Mouse (Mus musculus): ENCODE results near the gene Pheta2. TPM values are rescaled to one million over a fixed set of nuclear protein-coding genes. Genes with fewer than 3 reads are reported as not detected.

Pheta2 gene
- polyA plus RNA-seq, 1 experiment from 2014 or later: 1.4 TPM

GRCm38 (mm10) chr15:82345820-82346470 is 7.2 kb downstream of the Pheta2 start:
- Histone ChIP-seq H3K4me1 (peaks cover 22% of the 10 kb centered on the region), H3K9ac (replicated peaks) (peak overlapping the region; percentile 69), H3K4me2 (replicated peaks) (peak overlapping the region; percentile 58), H3K4me3 (peak overlapping the region; percentile 79), H3K36me3 (peaks cover 33% of the 10 kb centered on the region), H3K27ac (replicated peaks) (peak overlapping the region; percentile 91), H3K9me3 (no peaks in the 10 kb centered on the region), H3K27me3 (peaks cover 8% of the 10 kb centered on the region; the same call in 1 of the 2 replicates)
- under 1% methylated on average over 50 of the region's 51 CpGs for WGBS
- ATAC-seq (replicated peaks): peak; percentile 98

- H3K27me3 ChIP-seq: 0 out of 2 replicates have a peak, but pooled peaks cover 2% of the 10 kb centered on the region
- no peaks in the 10 kb centered on the region for H3K9me3 ChIP-seq
- H3K4me1 ChIP-seq: peaks cover 20% of the 10 kb centered on the region
- H3K9ac ChIP-seq (replicated peaks): peak overlapping the region; percentile 54
- H3K36me3 ChIP-seq: peaks cover 33% of the 10 kb centered on the region
- ATAC-seq (replicated peaks): peak; percentile 8; the same call in 1 of the 2 replicates
- H3K27ac ChIP-seq (replicated peaks): peak overlapping the region; percentile 91
- 63% methylated on average over 14 of the region's 14 CpGs for WGBS
- H3K4me3 ChIP-seq: peak overlapping the region; percentile 79
- H3K4me2 ChIP-seq (replicated peaks): peak overlapping the region; percentile 58
These were observed 8.0 kb downstream of the Pheta2 start for GRCm38 (mm10) chr15:82346580-82347302.

GRCm38 (mm10) chr15:82347303-82347676 is 8.5 kb downstream of the Pheta2 start:
- peaks cover 33% of the 10 kb centered on the region for H3K36me3 ChIP-seq
- peaks cover 25% of the 10 kb centered on the region for H3K4me1 ChIP-seq
- no peak for ATAC-seq (replicated peaks)
- peak overlapping the region; percentile 58 for H3K4me2 ChIP-seq (replicated peaks)
- peak overlapping the region; percentile 54 for H3K9ac ChIP-seq (replicated peaks)
- WGBS: 84% methylated on average over 4 of the region's 4 CpGs
- no peaks in the 10 kb centered on the region for H3K27me3 ChIP-seq
- no peak overlapping the region for H3K27ac ChIP-seq (replicated peaks)
- H3K9me3 ChIP-seq: no peaks in the 10 kb centered on the region
- H3K4me3 ChIP-seq: peak overlapping the region; percentile 79

GRCm38 (mm10) chr15:82347852-82348251 is 9.1 kb downstream of the Pheta2 start:
- H3K9me3 ChIP-seq: no peaks in the 10 kb centered on the region
- H3K4me3 ChIP-seq: no peak overlapping the region
- peaks cover 33% of the 10 kb centered on the region for H3K36me3 ChIP-seq
- H3K4me1 ChIP-seq: peaks cover 30% of the 10 kb centered on the region
- 93% methylated on average over 12 of the region's 12 CpGs for WGBS
- H3K27me3 ChIP-seq: no peaks in the 10 kb centered on the region
- no peak for ATAC-seq (replicated peaks)
- H3K27ac ChIP-seq (replicated peaks): no peak overlapping the region
- 0 out of 2 replicates have a peak overlapping the region, but pooled peaks have one; percentile 58 for H3K4me2 ChIP-seq (replicated peaks)
- H3K9ac ChIP-seq (replicated peaks): no peak overlapping the region

GRCm38 (mm10) chr15:82348258-82348998 is 9.7 kb downstream of the Pheta2 start:
- 88% methylated on average over 8 of the region's 8 CpGs for WGBS
- H3K4me1 ChIP-seq: peaks cover 36% of the 10 kb centered on the region
- no peak overlapping the region for H3K27ac ChIP-seq (replicated peaks)
- no peak for ATAC-seq (replicated peaks)
- H3K4me2 ChIP-seq (replicated peaks): no peak overlapping the region
- peaks cover 33% of the 10 kb centered on the region for H3K36me3 ChIP-seq
- H3K9me3 ChIP-seq: no peaks in the 10 kb centered on the region
- no peak overlapping the region for H3K4me3 ChIP-seq
- H3K9ac ChIP-seq (replicated peaks): no peak overlapping the region
- no peaks in the 10 kb centered on the region for H3K27me3 ChIP-seq

- no peak overlapping the region for H3K4me3 ChIP-seq
- no peak overlapping the region for H3K27ac ChIP-seq (replicated peaks)
- no peaks in the 10 kb centered on the region for H3K27me3 ChIP-seq
- H3K9me3 ChIP-seq: no peaks in the 10 kb centered on the region
- peaks cover 36% of the 10 kb centered on the region for H3K4me1 ChIP-seq
- 88% methylated on average over 2 of the region's 2 CpGs for WGBS
- peaks cover 33% of the 10 kb centered on the region for H3K36me3 ChIP-seq
- H3K4me2 ChIP-seq (replicated peaks): no peak overlapping the region
- ATAC-seq (replicated peaks): no peak
- no peak overlapping the region for H3K9ac ChIP-seq (replicated peaks)
These were observed 10.2 kb downstream of the Pheta2 start for GRCm38 (mm10) chr15:82348999-82349341.

GRCm38 (mm10) chr15:82350349-82350748 is 11.6 kb downstream of the Pheta2 start:
- no peaks in the 10 kb centered on the region for H3K27me3 ChIP-seq
- no peak overlapping the region for H3K9ac ChIP-seq (replicated peaks)
- H3K9me3 ChIP-seq: no peaks in the 10 kb centered on the region
- ATAC-seq (replicated peaks): no peak
- no peak overlapping the region for H3K4me2 ChIP-seq (replicated peaks)
- H3K36me3 ChIP-seq: peaks cover 33% of the 10 kb centered on the region
- peaks cover 43% of the 10 kb centered on the region for H3K4me1 ChIP-seq
- no peak overlapping the region for H3K27ac ChIP-seq (replicated peaks)
- 94% methylated on average over 4 of the region's 4 CpGs for WGBS
- no peak overlapping the region for H3K4me3 ChIP-seq

GRCm38 (mm10) chr15:82351480-82351879 is 12.7 kb downstream of the Pheta2 start:
- peaks cover 33% of the 10 kb centered on the region for H3K36me3 ChIP-seq
- no peaks in the 10 kb centered on the region for H3K27me3 ChIP-seq
- no peak overlapping the region for H3K4me3 ChIP-seq
- H3K4me2 ChIP-seq (replicated peaks): no peak overlapping the region
- H3K9me3 ChIP-seq: no peaks in the 10 kb centered on the region
- H3K4me1 ChIP-seq: peaks cover 42% of the 10 kb centered on the region
- H3K27ac ChIP-seq (replicated peaks): no peak overlapping the region
- 88% methylated on average over 3 of the region's 3 CpGs for WGBS
- ATAC-seq (replicated peaks): no peak
- no peak overlapping the region for H3K9ac ChIP-seq (replicated peaks)

- H3K4me3 ChIP-seq: peak overlapping the region; percentile 99
- peak overlapping the region; percentile 81 for H3K4me2 ChIP-seq (replicated peaks)
- no peaks in the 10 kb centered on the region for H3K27me3 ChIP-seq
- H3K9ac ChIP-seq (replicated peaks): peak overlapping the region; percentile 99
- peak overlapping the region; percentile 88; the same call in 1 of the 2 replicates for H3K27ac ChIP-seq (replicated peaks)
- 31% methylated on average over 14 of the region's 14 CpGs for WGBS
- peaks cover 26% of the 10 kb centered on the region for H3K4me1 ChIP-seq
- peak; percentile 1; the same call in 1 of the 2 replicates for ATAC-seq (replicated peaks)
- H3K9me3 ChIP-seq: no peaks in the 10 kb centered on the region
- peaks cover 28% of the 10 kb centered on the region for H3K36me3 ChIP-seq
These were observed 14.5 kb downstream of the Pheta2 start for GRCm38 (mm10) chr15:82353078-82353744.

GRCm38 (mm10) chr15:82353745-82354113 is 15.0 kb downstream of the Pheta2 start:
- WGBS: under 1% methylated on average over 23 of the region's 23 CpGs
- H3K27ac ChIP-seq (replicated peaks): peak overlapping the region; percentile 88
- no peak; the same call in 1 of the 2 replicates for ATAC-seq (replicated peaks)

GRCm38 (mm10) chr15:82354126-82354945 is 15.6 kb downstream of the Pheta2 start, which contains the start of gene Ndufa6:
Gene Ndufa6, minus strand, starts transcription at chr15:82354322.
- Histone ChIP-seq H3K4me2 (replicated peaks) (peak within 1 kb of the TSS; percentile 81), H3K4me3 (peak within 1 kb of the TSS; percentile 99), H3K36me3 (peaks cover 16% of the 10 kb centered on the region), H3K9me3 (no peaks in the 10 kb centered on the region), H3K9ac (replicated peaks) (peak within 1 kb of the TSS; percentile 99), H3K4me1 (peaks cover 26% of the 10 kb centered on the region), H3K27ac (replicated peaks) (peak within 1 kb of the TSS; percentile 88), H3K27me3 (no peaks in the 10 kb centered on the region)
- 2% methylated on average over 57 of the region's 57 CpGs for WGBS
- peak; percentile 100 for ATAC-seq (replicated peaks)

More at GRCm38 (mm10) chr15:82353745-82354113, 15.0 kb downstream of the Pheta2 start:
- Histone ChIP-seq H3K4me1 (peaks cover 26% of the 10 kb centered on the region), H3K9ac (replicated peaks) (peak overlapping the region; percentile 99), H3K36me3 (peaks cover 22% of the 10 kb centered on the region), H3K4me2 (replicated peaks) (peak overlapping the region; percentile 81), H3K27me3 (no peaks in the 10 kb centered on the region), H3K4me3 (peak overlapping the region; percentile 99), H3K9me3 (no peaks in the 10 kb centered on the region)
